Mouse (Mus musculus) kidney, postnatal 0 days (tissue): ENCODE results near the gene Rnf130. TPM values are rescaled to one million over a fixed set of nuclear protein-coding genes. Genes with fewer than 3 reads are reported as not detected.

Source experiments
- ATAC-seq: fragments of 200-750 bp; cut with Nextera tagmentation; replicated peaks from 2 replicates; pipeline ENCODE4 v1.8.0; 2017; ENCODE audit warnings: low read depth, moderate number of reproducible peaks, moderate TSS enrichment, moderate library complexity; ENCODE audit not compliant: low FRiP score
- DNase-seq: peaks from one replicate; pipeline ENCODE4 v3.0.0-alpha.2; 2016; ENCODE audit warnings: low spot score
- H3K27ac ChIP-seq: fragments of 300-500 bp; sonication (generic); 2 replicates; pipeline ENCODE4 v1.5.1; 2014; ENCODE audit warnings: mild to moderate bottlenecking
- H3K27me3 ChIP-seq: fragments of 300-500 bp; sonication (generic); 2 replicates; pipeline ENCODE4 v1.6.1; 2014; ENCODE audit warnings: low read length, mixed read lengths; ENCODE audit not compliant: insufficient read depth
- H3K36me3 ChIP-seq: fragments of 300-500 bp; sonication (generic); 2 replicates; pipeline ENCODE4 v1.6.1; 2014; ENCODE audit warnings: low read length, mixed read lengths; ENCODE audit not compliant: insufficient read depth
- H3K4me1 ChIP-seq: fragments of 300-500 bp; sonication (generic); replicated peaks from 2 replicates; pipeline ENCODE4 v1.6.1; 2014; ENCODE audit warnings: antibody characterized with exemption, low read length, mixed read lengths; ENCODE audit not compliant: insufficient read depth
- H3K4me2 ChIP-seq: fragments of 300-500 bp; sonication (generic); 2 replicates; pipeline ENCODE4 v1.6.1; 2014; ENCODE audit warnings: mild to moderate bottlenecking, low read length, moderate library complexity, mixed read lengths
- H3K4me3 ChIP-seq: fragments of 300-500 bp; sonication (generic); replicated peaks from 2 replicates; pipeline ENCODE4 v1.5.1; 2014; ENCODE audit warnings: low read depth, low read length
- H3K9ac ChIP-seq: fragments of 300-500 bp; sonication (generic); 2 replicates; pipeline ENCODE4 v1.6.1; 2014; ENCODE audit warnings: low read depth, low read length
- H3K9me3 ChIP-seq: fragments of 300-500 bp; sonication (generic); replicated peaks from 2 replicates; pipeline ENCODE4 v1.6.1; 2016; ENCODE audit warnings: low read length, inconsistent platforms, mixed read lengths
- CTCF ChIP-seq: IDR thresholded peaks from 2 replicates; pipeline ENCODE4 v1.5.1; 2016; ENCODE audit warnings: antibody characterized with exemption, low read depth, mild to moderate bottlenecking, moderate library complexity
- WGBS: fragments of 180-500 bp; shearing (Covaris S2); extraction: QIAGEN DNeasy Blood & Tissue Kit; methylation state at CpG from one replicate; pipeline ENCODE4 v1.1.7; 2014; 5-methylcytosine and 5-hydroxymethylcytosine counted together
- polyA plus RNA-seq: library from polyadenylated mRNA; unstranded; fragments of >200 nt; fragmentation: Nextera tagmentation; extraction: Ambion mirVana; gene quantifications from 2 replicates; pipeline ENCODE4 v1.2.1, GENCODE M21; 2015

Gene Rnf130
- polyA plus RNA-seq, 1 experiment from 2014 or later: 104 TPM

- H3K9me3 ChIP-seq: no peaks in the 10 kb centered on the region
- DNase-seq: no peak
- no peak overlapping the region for H3K4me3 ChIP-seq
- TF ChIP-seq CTCF: no peak
- H3K4me1 ChIP-seq: no peaks in the 10 kb centered on the region
- H3K4me2 ChIP-seq: no peak overlapping the region
- no peak overlapping the region for H3K27ac ChIP-seq
- no peak overlapping the region for H3K9ac ChIP-seq
- H3K27me3 ChIP-seq: no peaks in the 10 kb centered on the region
- ATAC-seq: no peak
- no peaks in the 10 kb centered on the region for H3K36me3 ChIP-seq
Measured at GRCm38 (mm10) chr11:50018848-50019247, 6.3 kb upstream of the Rnf130 start.

- DNase-seq (no peak), ATAC-seq (no peak)
- Histone ChIP-seq H3K9me3 (no peaks in the 10 kb centered on the region), H3K4me1 (peaks cover 4% of the 10 kb centered on the region; the same call in 1 of the 2 replicates), H3K4me3 (no peak overlapping the region), H3K27me3 (no peaks in the 10 kb centered on the region), H3K36me3 (no peaks in the 10 kb centered on the region), H3K27ac (no peak overlapping the region), H3K4me2 (no peak overlapping the region), H3K9ac (no peak overlapping the region)
- WGBS: 69% methylated on average over 3 of the region's 3 CpGs
- TF ChIP-seq CTCF: no peak
Measured at GRCm38 (mm10) chr11:50022085-50022484, 3.1 kb upstream of the Rnf130 start.

DNA sequence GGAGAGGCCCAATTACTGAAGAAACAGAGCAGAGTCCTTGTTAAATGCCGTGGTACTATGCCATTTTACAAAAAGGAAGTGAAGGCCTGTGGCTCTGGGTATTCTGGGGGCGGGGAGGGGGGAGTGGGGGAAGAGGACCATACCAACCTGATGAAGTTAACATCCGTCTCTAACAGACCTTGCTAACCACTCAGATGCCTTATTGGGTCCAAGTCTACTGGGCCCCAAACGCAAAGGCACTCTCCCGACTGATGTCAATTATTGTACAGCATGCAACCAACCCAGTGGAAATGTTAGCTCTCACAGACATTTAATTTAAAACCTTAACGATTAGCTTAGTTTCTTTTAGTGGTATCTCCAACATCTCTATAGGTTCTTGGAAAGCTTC, 707 bp upstream of the Rnf130 start:
- no peak for DNase-seq
- Histone ChIP-seq H3K27ac (no peak overlapping the region), H3K36me3 (no peaks in the 10 kb centered on the region), H3K4me2 (peak overlapping the region; percentile 72), H3K9ac (no peak overlapping the region; the same call in 1 of the 2 replicates), H3K4me3 (peak overlapping the region; percentile 72), H3K9me3 (no peaks in the 10 kb centered on the region), H3K27me3 (no peaks in the 10 kb centered on the region), H3K4me1 (peaks cover 4% of the 10 kb centered on the region; the same call in 1 of the 2 replicates)
- TF ChIP-seq CTCF: no peak
- ATAC-seq: peak; percentile 27
- 50% methylated on average over 6 of the region's 6 CpGs for WGBS

DNA sequence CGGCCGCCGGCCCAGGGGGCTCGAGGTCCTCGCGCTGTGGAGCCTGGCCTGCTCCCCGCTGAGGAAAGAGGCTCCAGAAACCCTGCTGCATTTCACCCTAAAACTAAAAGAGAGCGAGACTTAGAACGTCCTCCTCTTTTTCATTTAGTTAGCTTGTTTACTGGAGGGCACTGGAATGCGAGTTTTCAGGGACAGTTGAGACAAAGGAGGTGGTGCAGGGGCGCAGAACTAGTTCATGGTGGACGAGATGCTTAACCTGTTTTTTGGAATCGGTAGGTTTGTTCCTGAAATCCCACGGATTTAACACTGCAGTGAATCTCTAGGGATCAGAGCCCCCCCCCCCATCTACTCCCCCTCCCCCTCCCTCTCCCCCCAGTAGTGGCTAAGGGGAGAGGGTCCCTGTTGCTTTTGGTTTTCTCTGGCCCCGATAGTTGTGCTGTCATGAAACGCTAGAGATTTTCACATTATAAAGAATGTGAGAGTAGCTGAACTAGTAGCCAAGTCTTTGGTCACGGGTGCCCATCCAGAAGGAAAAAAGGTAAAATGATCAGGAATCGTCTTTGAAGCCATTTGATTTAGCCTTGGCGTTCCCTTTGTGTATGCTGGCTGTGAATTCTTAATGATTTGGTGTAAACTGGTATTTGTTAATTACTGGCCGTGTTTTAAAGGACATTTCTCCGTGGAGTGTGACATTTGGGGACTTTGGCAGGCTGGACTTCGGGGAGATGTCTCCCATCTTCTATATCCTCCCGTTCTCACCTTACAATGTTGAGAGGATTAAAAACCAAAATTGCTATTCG, 775 bp downstream of the Rnf130 start:
- DNase-seq (peak; percentile 54), ATAC-seq (no peak)
- Histone ChIP-seq H3K4me1 (peaks cover 4% of the 10 kb centered on the region; the same call in 1 of the 2 replicates), H3K27ac (peak overlapping the region; percentile 94), H3K9ac (peak overlapping the region; percentile 91), H3K27me3 (no peaks in the 10 kb centered on the region), H3K4me2 (peak overlapping the region; percentile 72), H3K9me3 (no peaks in the 10 kb centered on the region), H3K4me3 (peak overlapping the region; percentile 72), H3K36me3 (no peaks in the 10 kb centered on the region)
- WGBS: 3% methylated on average over 24 of the region's 24 CpGs
- TF ChIP-seq CTCF: no peak

- no peak overlapping the region; the same call in 1 of the 2 replicates for H3K9ac ChIP-seq
Measured at GRCm38 (mm10) chr11:50026521-50027090, 1.5 kb downstream of the Rnf130 start.

DNA sequence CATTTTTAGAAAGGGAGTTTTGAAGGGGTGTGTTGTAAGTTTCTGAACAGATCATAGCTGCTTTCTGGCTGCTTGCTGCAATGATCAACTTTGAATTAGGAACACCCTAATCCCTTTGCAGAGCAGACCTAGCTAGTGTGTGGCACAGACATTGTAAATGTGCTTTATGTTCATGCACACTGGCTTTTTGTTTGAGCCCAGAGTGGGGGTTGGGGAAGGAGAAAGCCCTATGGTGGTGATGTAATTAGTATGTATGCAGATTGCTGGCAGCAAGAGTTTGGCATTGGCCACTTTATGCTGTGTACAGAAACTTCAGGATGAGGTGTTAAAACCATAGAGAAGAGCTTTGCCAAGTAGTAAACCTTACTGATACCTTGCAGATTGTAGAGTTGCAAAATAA, 3.3 kb downstream of the Rnf130 start:
- H3K4me3 ChIP-seq: no peak overlapping the region
- DNase-seq: no peak
- H3K4me2 ChIP-seq: no peak overlapping the region
- ATAC-seq: no peak
- TF ChIP-seq CTCF: no peak
- no peaks in the 10 kb centered on the region for H3K27me3 ChIP-seq
- no peak overlapping the region for H3K9ac ChIP-seq
- H3K36me3 ChIP-seq: no peaks in the 10 kb centered on the region
- H3K9me3 ChIP-seq: no peaks in the 10 kb centered on the region
- H3K4me1 ChIP-seq: peaks cover 4% of the 10 kb centered on the region; the same call in 1 of the 2 replicates
- no peak overlapping the region for H3K27ac ChIP-seq

More at GRCm38 (mm10) chr11:50026521-50027090, 1.5 kb downstream of the Rnf130 start:
- Histone ChIP-seq H3K36me3 (no peaks in the 10 kb centered on the region), H3K4me1 (peaks cover 4% of the 10 kb centered on the region; the same call in 1 of the 2 replicates), H3K27ac (no peak overlapping the region), H3K27me3 (no peaks in the 10 kb centered on the region), H3K4me2 (peak overlapping the region; percentile 72), H3K4me3 (peak overlapping the region; percentile 72), H3K9me3 (no peaks in the 10 kb centered on the region)
- no peak for TF ChIP-seq CTCF
- DNase-seq (no peak), ATAC-seq (no peak)
- 24% methylated on average over 3 of the region's 3 CpGs for WGBS
